Mouse (Mus musculus): ENCODE measurements around the gene Slc39a5.

DNA sequence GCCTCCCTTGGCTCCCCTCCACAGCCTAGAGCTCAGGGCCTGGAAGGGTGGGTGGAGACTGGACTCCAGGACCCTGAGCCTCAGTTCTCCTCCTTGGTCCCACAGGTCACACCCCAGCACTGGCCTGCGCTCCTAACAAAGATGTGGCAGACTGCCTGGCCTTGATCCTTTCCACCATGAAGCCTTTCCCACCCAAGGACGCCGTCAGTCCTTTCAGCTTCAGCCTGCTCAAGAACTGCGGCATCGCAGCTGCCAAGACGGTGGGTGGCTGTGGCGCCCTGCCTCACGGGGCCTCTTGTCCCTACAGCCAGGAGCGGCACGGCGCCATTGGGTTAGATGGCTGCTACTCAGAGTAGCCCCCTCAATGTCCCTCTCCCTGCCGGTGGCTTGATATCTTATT is 10.7 kb downstream of the Slc39a5 start:
- TF ChIP-seq CTCF (IDR thresholded peaks at IDR 0.05; ENCODE audit: low read depth, low read length) (no peak), POLR2A (IDR thresholded peaks at IDR 0.05; ENCODE audit: extremely low read depth, insufficient read depth, low read length) (no peak)

Data from liver, adult 2 months (tissue).